Comparison of ENCODE assay signal across 1 mouse cellular context in the genomic region with DNA sequence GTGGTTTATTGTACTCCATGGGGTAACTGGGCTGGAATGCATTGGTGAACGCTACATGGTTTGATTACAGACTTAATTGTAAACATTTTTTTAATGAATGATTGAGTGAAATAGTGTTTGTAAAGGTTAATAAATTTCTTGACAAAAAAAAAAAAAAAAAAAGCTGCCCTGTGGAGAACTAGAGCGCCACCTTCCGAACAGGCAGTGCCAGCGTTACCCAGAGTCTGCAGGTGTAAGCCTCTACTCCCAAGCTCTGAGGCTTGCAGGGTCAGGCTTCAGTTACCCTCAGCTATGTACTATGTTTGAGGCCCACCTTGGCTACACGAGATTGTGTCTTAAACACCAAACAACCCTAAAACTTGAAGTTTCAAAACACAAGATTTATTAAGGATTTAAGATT.
TF ChIP-seq lines count a peak whose summit lies in the region.

No protein-coding gene starts in this region.

TF ChIP-seq in CH12.LX, 34 proteins besides CTCF, POLR2A, EP300 and RAD21:
- no peak for TF ChIP-seq USF2 (conservative IDR thresholded peaks at IDR 0.05; ENCODE audit: low read depth, low read length)
- TF ChIP-seq ZMIZ1 (IDR thresholded peaks at IDR 0.05; ENCODE audit: low read depth, low read length) = no peak
- TF ChIP-seq MAZ (IDR thresholded peaks at IDR 0.05; ENCODE audit: low read depth, low read length) = no peak
- TF ChIP-seq SMC3 (IDR thresholded peaks at IDR 0.05; ENCODE audit: low read depth, low read length) = peak; percentile 69
- no peak for TF ChIP-seq ZC3H11A (IDR thresholded peaks at IDR 0.05; ENCODE audit: low read depth, low read length)
- no peak for TF ChIP-seq MAFK (IDR thresholded peaks at IDR 0.05; ENCODE audit: insufficient replicate concordance, low read length)
- no peak for TF ChIP-seq TBP (conservative IDR thresholded peaks at IDR 0.05; ENCODE audit: low read depth, low read length)
- peak; percentile 97 for TF ChIP-seq ZNF384 (IDR thresholded peaks at IDR 0.05; ENCODE audit: low read depth, low read length)
- TF ChIP-seq MAX (IDR thresholded peaks at IDR 0.05; ENCODE audit: low read length) = no peak
